Mouse (Mus musculus) spleen, postnatal 14 days (tissue): ENCODE results near the gene Atg9a.

Experiments
- DNase-seq, 2 experiments: peaks; one replicate each; pipeline ENCODE4 v3.0.0; 2021 to 2022; ENCODE audit warnings: low spot score in 2 of 2

Gene Atg9a

GRCm38 (mm10) chr1:75215785-75216184 is 23.8 kb upstream of the Atg9a start:
- DNase-seq = no peak

- DNase-seq = no peak
Measured at GRCm38 (mm10) chr1:75214886-75215285, 22.9 kb upstream of the Atg9a start.

- no peak for DNase-seq
Measured at GRCm38 (mm10) chr1:75214442-75214841, 22.4 kb upstream of the Atg9a start.

- no peak for DNase-seq
Measured at GRCm38 (mm10) chr1:75213096-75213495, 21.1 kb upstream of the Atg9a start.

GRCm38 (mm10) chr1:75212542-75212941 is 20.5 kb upstream of the Atg9a start:
- DNase-seq = no peak

GRCm38 (mm10) chr1:75211141-75211708 is 19.2 kb upstream of the Atg9a start:
- DNase-seq = no peak

GRCm38 (mm10) chr1:75210136-75211087 is 18.4 kb upstream of the Atg9a start, which contains the start of the genes Glb1l and Stk16:
Gene Glb1l (minus strand): TSS chr1:75210813.
Gene Stk16 (plus strand): TSS chr1:75210838.
- peak; percentile 91 to 98 for DNase-seq

GRCm38 (mm10) chr1:75208967-75209678 is 17.1 kb upstream of the Atg9a start:
- no peak for DNase-seq

GRCm38 (mm10) chr1:75201236-75201635 is 9.2 kb upstream of the Atg9a start:
- no peak for DNase-seq

GRCm38 (mm10) chr1:75192452-75192851 is 456 bp upstream of the Atg9a start:
- no peak for DNase-seq

GRCm38 (mm10) chr1:75191258-75191621 is 756 bp downstream of the Atg9a start:
- no peak for DNase-seq

GRCm38 (mm10) chr1:75190577-75190976 is 1.4 kb downstream of the Atg9a start:
- DNase-seq = no peak

- no peak for DNase-seq
Measured at GRCm38 (mm10) chr1:75187914-75188483, 4.0 kb downstream of the Atg9a start.

GRCm38 (mm10) chr1:75187126-75187525 is 4.9 kb downstream of the Atg9a start:
- DNase-seq = no peak

- no peak for DNase-seq
Measured at GRCm38 (mm10) chr1:75185495-75185894, 6.5 kb downstream of the Atg9a start.

- no peak for DNase-seq
Measured at GRCm38 (mm10) chr1:75182160-75182559, 9.8 kb downstream of the Atg9a start.

- no peak for DNase-seq
Measured at GRCm38 (mm10) chr1:75181377-75181870, 10.6 kb downstream of the Atg9a start.

GRCm38 (mm10) chr1:75180741-75181140 is 11.3 kb downstream of the Atg9a start:
- no peak for DNase-seq

- DNase-seq = peak; percentile 82 to 85
Measured at GRCm38 (mm10) chr1:75180105-75180590, 11.8 kb downstream of the Atg9a start, which contains the start of gene Abcb6. Gene Abcb6 (minus strand): TSS chr1:75180392.

GRCm38 (mm10) chr1:75179334-75180104 is 12.5 kb downstream of the Atg9a start:
- DNase-seq = peak in 1 of 2 experiments; percentile 38
